Mouse (Mus musculus) hindbrain, embryonic 12.5 days (tissue): Measurements from ENCODE around the gene Actr5. TPM values are rescaled to one million over a fixed set of nuclear protein-coding genes. Genes with fewer than 3 reads are reported as not detected.

Experiments
- ATAC-seq: fragments of 200-750 bp; cut with Nextera tagmentation; 2 replicates; pipeline ENCODE4 v1.8.0; 2017; ENCODE audit warnings: moderate TSS enrichment; ENCODE audit not compliant: low FRiP score
- H3K27ac ChIP-seq: fragments of 300-500 bp; sonication (generic); 2 replicates; pipeline ENCODE4 v1.5.1; 2016; ENCODE audit warnings: mild to moderate bottlenecking
- H3K27me3 ChIP-seq: fragments of 300-500 bp; sonication (generic); 2 replicates; pipeline ENCODE4 v1.6.1; 2016; ENCODE audit warnings: mild to moderate bottlenecking
- H3K36me3 ChIP-seq: fragments of 300-500 bp; sonication (generic); 2 replicates; pipeline ENCODE4 v1.6.1; 2016; ENCODE audit warnings: mild to moderate bottlenecking
- H3K4me1 ChIP-seq: fragments of 300-500 bp; sonication (generic); 2 replicates; pipeline ENCODE4 v1.6.1; 2016
- H3K4me2 ChIP-seq: fragments of 300-500 bp; sonication (generic); replicated peaks from 2 replicates; pipeline ENCODE4 v1.6.1; 2016; ENCODE audit warnings: mild to moderate bottlenecking
- H3K4me3 ChIP-seq: fragments of 300-500 bp; sonication (generic); 2 replicates; pipeline ENCODE4 v1.5.1; 2016; ENCODE audit warnings: mild to moderate bottlenecking
- H3K9ac ChIP-seq: fragments of 300-500 bp; sonication (generic); 2 replicates; pipeline ENCODE4 v1.6.1; 2016; ENCODE audit warnings: mild to moderate bottlenecking, moderate library complexity
- H3K9me3 ChIP-seq: fragments of 300-500 bp; sonication (generic); replicated peaks from 2 replicates; pipeline ENCODE4 v1.6.1; 2016; ENCODE audit warnings: mild to moderate bottlenecking
- WGBS: fragments of 180-500 bp; shearing (Covaris S2); methylation state at CpG from one replicate; pipeline ENCODE4 v1.1.7; 2016; 5-methylcytosine and 5-hydroxymethylcytosine counted together
- polyA plus RNA-seq: library from polyadenylated mRNA; unstranded; fragments of >200 nt; fragmentation: Nextera tagmentation; extraction: Ambion mirVana; gene quantifications from 2 replicates; pipeline ENCODE4 v1.2.1, GENCODE M21; 2016

Gene Actr5
- polyA plus RNA-seq, 1 experiment from 2014 or later, result 21.1 TPM

DNA sequence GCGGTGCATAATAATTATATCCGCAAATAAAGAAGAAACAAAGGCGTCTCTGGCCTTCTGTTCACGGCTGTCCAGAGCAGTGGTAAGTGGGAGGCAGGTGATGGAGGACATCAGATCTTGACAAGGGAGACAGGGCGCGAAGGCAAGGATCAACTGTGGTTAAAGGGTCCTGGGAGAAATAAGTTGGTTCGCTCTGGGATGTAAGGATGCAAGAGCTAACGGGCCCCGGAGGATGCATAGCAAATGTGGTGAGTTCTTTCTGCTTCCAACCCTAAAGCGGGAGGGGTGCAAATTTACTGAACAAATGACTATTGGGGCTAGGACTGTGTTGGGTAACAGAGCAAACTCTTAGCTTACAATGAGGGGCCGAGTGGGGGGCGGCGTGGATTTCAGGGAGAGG, 9.0 kb upstream of the Actr5 start:
- WGBS, result 3% methylated on average over 13 of the region's 13 CpGs
- Histone ChIP-seq H3K4me1 (peaks cover 33% of the 10 kb centered on the region), H3K4me2 (peak overlapping the region; percentile 52), H3K27ac (peak overlapping the region; percentile 70), H3K27me3 (peaks cover 93% of the 10 kb centered on the region), H3K9ac (peak overlapping the region; percentile 69), H3K9me3 (no peaks in the 10 kb centered on the region), H3K36me3 (no peaks in the 10 kb centered on the region), H3K4me3 (peak overlapping the region; percentile 49)
- ATAC-seq, result no peak

DNA sequence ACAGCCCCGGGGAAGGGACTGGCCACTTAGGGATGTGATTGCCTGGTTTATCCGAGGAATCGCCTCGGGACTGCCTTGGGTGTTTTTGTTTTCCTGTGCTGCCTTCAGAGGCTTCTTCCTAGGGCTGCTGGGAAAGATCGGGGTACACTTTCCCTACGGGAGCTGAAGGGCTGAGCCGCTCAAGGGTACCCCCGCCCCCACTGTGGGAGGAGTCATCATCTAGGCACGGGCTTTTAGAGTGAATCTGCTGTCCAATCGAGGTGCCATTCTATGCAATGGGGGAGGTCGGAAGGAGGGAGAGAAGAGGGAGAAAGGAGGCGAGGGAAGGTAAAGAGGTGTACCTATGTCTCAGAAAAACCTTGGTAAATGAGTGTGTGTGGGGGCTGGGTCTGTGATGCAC, 8.4 kb upstream of the Actr5 start:
- peak overlapping the region; percentile 49 for H3K4me3 ChIP-seq
- no peaks in the 10 kb centered on the region for H3K9me3 ChIP-seq
- H3K4me1 ChIP-seq, result peaks cover 28% of the 10 kb centered on the region
- WGBS, result under 1% methylated on average over 12 of the region's 12 CpGs
- peak overlapping the region; percentile 52 for H3K4me2 ChIP-seq
- H3K27me3 ChIP-seq, result peaks cover 93% of the 10 kb centered on the region
- peak overlapping the region; percentile 76 for H3K27ac ChIP-seq
- H3K9ac ChIP-seq, result peak overlapping the region; percentile 69
- no peaks in the 10 kb centered on the region for H3K36me3 ChIP-seq
- peak; percentile 51 for ATAC-seq

- WGBS, result 8% methylated on average over 11 of the region's 11 CpGs
- H3K9ac ChIP-seq, result peak overlapping the region; percentile 69; the same call in 1 of the 2 replicates
- peaks cover 93% of the 10 kb centered on the region for H3K27me3 ChIP-seq
- peak overlapping the region; percentile 76 for H3K27ac ChIP-seq
- 0 out of 2 replicates have a peak, but pooled peaks have one; percentile 57 for ATAC-seq
- H3K4me1 ChIP-seq, result peaks cover 28% of the 10 kb centered on the region
- H3K36me3 ChIP-seq, result no peaks in the 10 kb centered on the region
- H3K4me3 ChIP-seq, result peak overlapping the region; percentile 49
- H3K4me2 ChIP-seq, result peak overlapping the region; percentile 52
- H3K9me3 ChIP-seq, result no peaks in the 10 kb centered on the region
Measured at GRCm38 (mm10) chr2:158616790-158617189, 7.9 kb upstream of the Actr5 start.

GRCm38 (mm10) chr2:158625231-158625630, 543 bp downstream of the Actr5 start:
- under 1% methylated on average over 43 of the region's 44 CpGs for WGBS
- peak; percentile 79 for ATAC-seq
- H3K27ac ChIP-seq, result peak overlapping the region; percentile 85

DNA sequence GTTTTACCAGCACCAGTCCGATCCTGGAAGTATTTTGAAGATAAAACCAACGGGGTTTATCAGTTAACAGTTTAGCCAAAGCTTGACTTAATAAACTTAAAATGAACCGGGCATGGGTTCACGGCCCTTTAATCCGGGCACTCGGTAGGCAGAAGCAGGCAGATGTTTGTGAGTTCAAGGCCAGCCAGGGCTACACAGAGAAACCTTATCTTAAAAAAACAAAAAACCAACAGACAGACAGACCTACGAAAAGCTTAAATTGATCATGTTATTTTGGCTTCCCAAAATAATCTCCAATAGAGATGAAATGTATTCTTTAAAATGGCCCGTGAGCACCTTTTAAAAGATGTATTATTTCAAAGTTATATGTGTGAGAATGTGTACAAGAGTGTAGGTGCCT, 1.0 kb downstream of the Actr5 start:
- Histone ChIP-seq H3K4me2 (peak overlapping the region; percentile 73), H3K9me3 (no peaks in the 10 kb centered on the region), H3K27me3 (peaks cover 15% of the 10 kb centered on the region), H3K27ac (no peak overlapping the region), H3K4me1 (peaks cover 21% of the 10 kb centered on the region), H3K36me3 (peaks cover 25% of the 10 kb centered on the region), H3K9ac (peak overlapping the region; percentile 88), H3K4me3 (peak overlapping the region; percentile 90)
- 44% methylated on average over 8 of the region's 8 CpGs for WGBS
- no peak for ATAC-seq

More at GRCm38 (mm10) chr2:158625231-158625630, 543 bp downstream of the Actr5 start:
- Histone ChIP-seq H3K4me1 (peaks cover 21% of the 10 kb centered on the region), H3K4me3 (peak overlapping the region; percentile 90), H3K9ac (peak overlapping the region; percentile 88), H3K36me3 (peaks cover 22% of the 10 kb centered on the region), H3K9me3 (no peaks in the 10 kb centered on the region), H3K4me2 (peak overlapping the region; percentile 73), H3K27me3 (peaks cover 16% of the 10 kb centered on the region)

DNA sequence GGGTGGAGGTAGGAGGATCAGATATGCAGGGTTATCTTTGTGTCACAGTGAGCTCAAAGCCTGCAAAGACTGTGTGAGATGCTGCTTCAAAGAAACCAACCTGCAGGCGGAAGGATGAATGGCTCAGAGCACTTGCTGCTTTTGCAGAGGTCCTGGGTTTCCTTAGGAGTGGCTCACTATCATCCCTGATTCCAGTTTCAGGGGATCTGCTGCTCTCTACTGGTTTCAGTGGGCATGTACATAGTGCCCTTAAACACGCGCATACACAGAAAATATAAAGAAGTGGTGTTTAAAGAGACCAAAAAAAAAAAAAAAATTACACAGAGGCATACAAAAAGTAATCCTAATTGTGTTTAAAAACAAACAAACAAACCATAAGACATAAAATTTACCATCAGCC, 4.2 kb downstream of the Actr5 start:
- WGBS, result 81% methylated on average over 3 of the region's 3 CpGs
- Histone ChIP-seq H3K27ac (no peak overlapping the region), H3K9me3 (no peaks in the 10 kb centered on the region), H3K4me3 (no peak overlapping the region), H3K36me3 (peaks cover 53% of the 10 kb centered on the region), H3K9ac (no peak overlapping the region), H3K4me2 (no peak overlapping the region), H3K27me3 (no peaks in the 10 kb centered on the region), H3K4me1 (peaks cover 21% of the 10 kb centered on the region)
- no peak for ATAC-seq

- Histone ChIP-seq H3K4me3 (no peak overlapping the region), H3K4me1 (peaks cover 20% of the 10 kb centered on the region), H3K9ac (no peak overlapping the region), H3K4me2 (no peak overlapping the region), H3K9me3 (no peaks in the 10 kb centered on the region), H3K36me3 (peaks cover 54% of the 10 kb centered on the region), H3K27ac (no peak overlapping the region), H3K27me3 (no peaks in the 10 kb centered on the region)
- WGBS, result 90% methylated on average over 1 of the region's 1 CpGs
- ATAC-seq, result no peak
Measured at GRCm38 (mm10) chr2:158629414-158629813, 4.7 kb downstream of the Actr5 start.

DNA sequence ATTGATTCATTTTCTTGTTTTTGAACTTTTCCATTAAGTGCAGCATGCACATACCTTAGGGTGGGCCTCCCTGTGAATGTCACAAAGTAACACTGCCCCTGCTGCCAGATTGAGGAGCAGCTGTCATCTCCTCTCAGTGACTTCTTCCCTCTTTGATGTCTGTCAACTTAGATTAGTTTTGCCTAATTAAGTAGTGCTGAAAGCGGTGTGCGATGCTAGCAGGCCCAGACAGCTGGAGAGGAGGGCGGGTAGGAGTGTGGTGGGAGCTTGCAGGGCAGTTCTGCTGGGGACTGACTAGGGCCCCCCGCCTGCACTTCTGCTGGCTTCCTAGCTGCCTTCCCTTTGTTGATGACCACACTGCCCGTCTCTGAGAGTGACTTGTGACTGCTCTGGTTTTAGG, 7.2 kb downstream of the Actr5 start:
- no peak overlapping the region for H3K27ac ChIP-seq
- H3K27me3 ChIP-seq, result no peaks in the 10 kb centered on the region
- no peak overlapping the region for H3K4me2 ChIP-seq
- WGBS, result 78% methylated on average over 5 of the region's 5 CpGs
- H3K4me3 ChIP-seq, result no peak overlapping the region
- H3K9me3 ChIP-seq, result no peaks in the 10 kb centered on the region
- peaks cover 3% of the 10 kb centered on the region for H3K4me1 ChIP-seq
- H3K9ac ChIP-seq, result no peak overlapping the region
- ATAC-seq, result no peak
- H3K36me3 ChIP-seq, result peaks cover 77% of the 10 kb centered on the region

DNA sequence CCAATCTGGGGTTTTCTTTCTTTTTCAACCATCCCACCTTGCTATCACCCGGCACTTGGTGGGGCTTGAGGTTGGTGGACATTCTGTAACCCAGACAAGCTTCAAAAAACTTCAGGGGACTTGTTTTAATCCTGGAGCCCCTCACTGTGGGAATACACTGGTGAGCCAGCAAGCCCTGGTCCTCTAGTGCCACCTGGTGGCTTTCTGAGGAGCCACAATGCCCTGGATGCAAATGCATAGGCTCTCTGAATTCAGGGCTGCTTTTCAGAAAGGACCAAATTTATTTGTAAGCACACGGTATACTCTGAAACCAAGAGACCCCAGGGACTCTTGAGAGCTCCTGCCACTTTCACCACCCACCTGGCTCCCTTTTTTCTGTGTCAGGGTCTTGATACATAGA, 17.2 kb downstream of the Actr5 start:
- 0 out of 2 replicates have a peak, but pooled peaks have one; percentile 48 for ATAC-seq
- Histone ChIP-seq H3K4me3 (no peak overlapping the region), H3K4me1 (no peaks in the 10 kb centered on the region)

DNA sequence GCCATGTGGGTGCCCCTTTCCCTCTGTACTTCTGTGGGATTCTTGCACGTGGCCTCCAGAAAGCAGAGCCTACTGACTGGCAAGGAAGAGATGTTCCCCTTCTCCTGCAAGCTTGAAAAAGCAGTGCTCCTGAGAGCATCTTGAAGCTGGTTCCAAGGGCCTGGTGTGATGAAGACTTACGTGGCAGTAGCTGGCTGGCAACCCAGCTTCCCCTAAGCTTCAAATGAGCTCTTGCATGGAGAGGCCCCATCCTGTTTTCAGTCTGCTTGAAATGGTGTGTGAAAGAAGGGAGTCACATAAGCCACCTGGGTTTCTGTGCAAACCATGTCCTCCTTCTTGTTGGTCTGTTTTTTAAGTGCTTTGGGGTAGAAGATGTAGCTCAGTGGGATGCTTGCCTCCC, 17.9 kb downstream of the Actr5 start:
- Histone ChIP-seq H3K4me2 (no peak overlapping the region), H3K4me3 (no peak overlapping the region), H3K27ac (no peak overlapping the region), H3K9ac (no peak overlapping the region), H3K27me3 (no peaks in the 10 kb centered on the region), H3K36me3 (peaks cover 37% of the 10 kb centered on the region), H3K9me3 (no peaks in the 10 kb centered on the region), H3K4me1 (no peaks in the 10 kb centered on the region)
- 91% methylated on average over 2 of the region's 2 CpGs for WGBS
- no peak for ATAC-seq

More for the DNA sequence above, 17.2 kb downstream of the Actr5 start:
- H3K4me2 ChIP-seq, result no peak overlapping the region
- H3K9me3 ChIP-seq, result no peaks in the 10 kb centered on the region
- H3K36me3 ChIP-seq, result peaks cover 44% of the 10 kb centered on the region
- no peak overlapping the region for H3K27ac ChIP-seq
- H3K27me3 ChIP-seq, result no peaks in the 10 kb centered on the region
- WGBS, result 26% methylated on average over 2 of the region's 2 CpGs
- H3K9ac ChIP-seq, result no peak overlapping the region

DNA sequence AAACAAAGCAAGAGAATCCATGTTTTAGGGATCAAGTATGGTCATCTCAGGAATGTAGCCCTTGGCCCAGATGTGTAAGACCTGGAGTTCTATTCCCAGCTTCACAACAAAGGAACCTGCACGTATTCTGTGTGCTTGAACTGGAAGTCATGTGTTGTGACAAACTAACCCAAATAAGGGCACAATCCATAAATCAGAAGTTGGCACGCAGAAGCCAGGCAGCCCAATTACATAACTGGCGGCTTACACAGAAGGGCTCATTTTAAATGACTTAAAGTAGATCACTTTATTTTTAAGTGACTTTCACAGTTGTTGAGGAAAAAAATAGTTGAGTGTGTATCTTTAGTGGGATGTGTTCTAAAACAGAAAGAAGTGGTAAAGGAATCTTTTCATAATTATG, 19.1 kb downstream of the Actr5 start:
- Histone ChIP-seq H3K27ac (no peak overlapping the region), H3K4me3 (no peak overlapping the region), H3K9ac (no peak overlapping the region), H3K27me3 (no peaks in the 10 kb centered on the region), H3K9me3 (no peaks in the 10 kb centered on the region), H3K4me2 (no peak overlapping the region), H3K4me1 (no peaks in the 10 kb centered on the region), H3K36me3 (peaks cover 25% of the 10 kb centered on the region)
- no peak for ATAC-seq
- WGBS, result 89% methylated on average over 3 of the region's 3 CpGs

DNA sequence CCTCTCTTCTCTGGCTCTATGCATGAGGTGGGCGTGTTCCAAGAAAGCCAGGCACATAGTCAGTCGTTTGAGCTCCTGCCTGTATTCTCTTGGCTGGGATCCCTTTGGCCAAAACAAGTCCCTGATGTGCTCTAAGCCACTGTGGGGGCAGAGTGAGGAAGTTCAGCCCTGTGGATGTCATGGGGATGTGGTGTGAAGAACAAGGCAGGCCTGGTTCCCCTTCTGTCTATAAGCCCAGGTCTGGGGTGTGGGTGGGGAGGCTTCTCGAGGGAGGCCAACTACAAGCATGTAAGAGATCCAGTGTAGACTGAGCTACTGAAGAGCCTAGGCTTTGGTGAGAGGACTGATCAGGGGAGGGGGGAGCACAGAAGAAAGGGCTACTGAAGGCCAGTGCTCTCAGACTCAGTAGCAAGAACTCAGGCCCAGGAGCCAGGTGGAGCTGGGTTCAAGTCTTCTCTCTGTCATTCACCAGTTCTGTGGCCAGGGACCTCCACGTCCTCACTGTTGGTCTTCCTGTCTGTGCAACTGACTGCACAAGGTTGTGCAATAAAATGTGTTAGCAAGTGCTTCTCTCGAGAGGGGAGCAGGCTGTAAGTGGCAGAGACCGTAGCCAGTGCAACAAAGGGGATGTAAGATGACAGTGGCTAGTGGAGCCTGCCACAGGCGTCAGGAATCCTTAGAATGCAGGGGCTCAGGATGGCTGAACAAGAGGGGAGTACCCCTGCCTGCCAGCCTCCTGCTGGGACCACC, 26.6 kb downstream of the Actr5 start:
- no peaks in the 10 kb centered on the region for H3K4me1 ChIP-seq
- H3K9ac ChIP-seq, result no peak overlapping the region
- no peaks in the 10 kb centered on the region for H3K36me3 ChIP-seq
- ATAC-seq, result no peak
- H3K27ac ChIP-seq, result no peak overlapping the region
- 58% methylated on average over 7 of the region's 7 CpGs for WGBS
- no peak overlapping the region for H3K4me2 ChIP-seq
- no peaks in the 10 kb centered on the region for H3K9me3 ChIP-seq
- H3K27me3 ChIP-seq, result no peaks in the 10 kb centered on the region; the same call in 1 of the 2 replicates
- H3K4me3 ChIP-seq, result no peak overlapping the region

- no peak; the same call in 1 of the 2 replicates for ATAC-seq
- 3% methylated on average over 4 of the region's 4 CpGs for WGBS
- no peaks in the 10 kb centered on the region; the same call in 1 of the 2 replicates for H3K27me3 ChIP-seq
- H3K27ac ChIP-seq, result no peak overlapping the region
- no peaks in the 10 kb centered on the region for H3K9me3 ChIP-seq
- no peaks in the 10 kb centered on the region for H3K4me1 ChIP-seq
- H3K9ac ChIP-seq, result no peak overlapping the region
- H3K4me2 ChIP-seq, result no peak overlapping the region
- no peaks in the 10 kb centered on the region for H3K36me3 ChIP-seq
- no peak overlapping the region for H3K4me3 ChIP-seq
Measured at GRCm38 (mm10) chr2:158652985-158653384, 28.3 kb downstream of the Actr5 start.
